Mouse (Mus musculus) natural killer cell, adult 2 months (primary cell): ENCODE results near the gene Chsy1.

Experiments
- DNase-seq, 2 experiments: peaks; one replicate each; pipeline ENCODE4 v3.0.0; 2022; ENCODE audit warnings: low spot score in 2 of 2

Chsy1 gene

DNA sequence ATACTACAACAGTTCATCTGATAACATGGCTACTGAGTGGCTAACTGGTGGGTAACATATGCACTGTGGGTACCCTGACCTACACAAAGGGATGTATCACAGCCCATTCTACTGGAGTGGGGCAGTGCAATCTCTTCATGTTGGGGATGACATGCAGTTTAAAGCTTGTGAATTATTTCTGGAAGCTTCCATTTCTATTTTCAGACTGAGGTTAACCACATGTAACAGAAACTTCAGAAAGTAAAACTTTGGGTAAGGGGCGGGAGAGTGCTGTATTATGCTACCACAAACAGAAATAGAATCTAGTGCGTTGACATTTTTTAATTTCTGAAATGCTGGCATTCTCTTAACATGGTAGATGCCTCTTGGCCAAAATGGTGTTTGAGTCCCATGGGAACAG is 100.6 kb downstream of the Chsy1 start:
- DNase-seq: no peak

DNA sequence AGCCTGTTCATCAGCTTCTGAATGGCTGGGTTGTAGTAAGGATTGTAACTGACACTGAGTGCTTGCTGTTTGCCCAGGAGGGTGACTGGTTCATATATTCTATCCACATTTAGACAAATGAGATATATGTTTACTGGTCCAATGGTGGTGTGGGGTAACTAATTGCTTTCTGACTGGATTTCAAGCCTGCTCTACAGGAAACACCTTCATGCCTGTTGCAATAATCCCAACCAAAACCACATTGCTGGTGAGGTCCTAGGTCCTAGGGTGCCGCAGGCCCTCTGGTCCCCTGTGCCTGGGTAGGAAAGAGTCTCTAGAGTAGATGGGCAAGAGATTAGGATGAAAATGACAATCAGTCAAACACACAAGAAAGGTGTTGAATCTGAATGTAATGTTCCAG is 103.6 kb downstream of the Chsy1 start:
- DNase-seq: no peak

DNA sequence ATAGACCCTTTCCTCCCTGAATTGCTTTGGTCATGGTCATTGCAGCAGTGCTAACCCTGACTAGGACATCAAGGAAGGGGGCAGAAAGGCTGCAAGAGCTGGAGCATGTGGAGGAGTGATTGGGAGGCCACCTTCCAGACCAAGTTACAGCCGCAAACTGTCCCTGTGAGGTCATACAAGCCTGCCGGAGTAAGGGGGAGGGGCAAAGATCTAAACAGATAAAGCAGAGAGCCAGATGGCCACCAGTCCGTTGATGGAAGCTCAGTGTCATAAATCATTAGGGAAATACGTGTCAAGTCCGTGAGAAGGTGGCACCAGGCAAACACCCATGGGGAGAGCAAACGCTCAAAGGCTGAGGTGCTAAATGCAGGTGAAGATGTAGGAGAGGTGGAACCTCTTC is 105.2 kb downstream of the Chsy1 start:
- DNase-seq: peak; percentile 51 to 78

DNA sequence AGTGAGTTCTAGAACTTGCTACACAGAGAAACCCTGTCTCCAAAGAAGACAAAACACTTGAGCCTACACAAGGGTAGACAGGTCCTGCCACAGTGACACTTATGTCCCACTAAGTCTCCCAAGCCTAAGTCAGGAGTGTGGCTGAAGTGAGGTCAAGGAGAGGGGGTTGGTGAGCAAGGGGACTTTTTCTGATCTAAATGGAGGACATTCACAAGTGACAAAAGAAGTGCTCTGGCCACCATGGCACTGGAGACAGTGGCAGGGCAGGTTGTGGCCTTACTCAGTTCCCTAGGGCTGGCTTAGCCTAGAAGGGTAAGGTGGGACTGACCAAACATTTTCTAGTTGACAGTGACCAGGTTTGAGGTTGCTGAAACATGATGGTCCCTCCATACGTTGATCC is 106.6 kb downstream of the Chsy1 start:
- no peak for DNase-seq

DNA sequence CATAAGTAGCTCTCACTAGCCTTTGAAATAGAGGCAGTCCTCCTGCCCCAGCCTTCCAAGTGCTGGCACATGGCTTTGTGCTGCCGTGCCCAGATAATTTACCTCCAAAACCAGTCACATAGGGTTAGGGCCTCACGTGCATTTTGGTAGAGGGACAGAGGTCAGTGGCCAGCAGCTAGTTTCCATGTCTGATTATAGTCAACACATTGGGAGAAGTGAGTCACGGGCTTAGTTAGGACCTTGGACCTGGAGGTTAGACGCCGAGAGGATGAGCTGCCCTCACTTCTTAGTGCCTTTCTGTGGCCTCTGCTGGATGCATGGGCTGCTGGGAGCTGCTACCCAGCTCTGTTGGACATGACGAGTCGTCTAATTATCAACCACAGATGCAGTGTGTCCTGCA is 107.7 kb downstream of the Chsy1 start:
- no peak for DNase-seq

DNA sequence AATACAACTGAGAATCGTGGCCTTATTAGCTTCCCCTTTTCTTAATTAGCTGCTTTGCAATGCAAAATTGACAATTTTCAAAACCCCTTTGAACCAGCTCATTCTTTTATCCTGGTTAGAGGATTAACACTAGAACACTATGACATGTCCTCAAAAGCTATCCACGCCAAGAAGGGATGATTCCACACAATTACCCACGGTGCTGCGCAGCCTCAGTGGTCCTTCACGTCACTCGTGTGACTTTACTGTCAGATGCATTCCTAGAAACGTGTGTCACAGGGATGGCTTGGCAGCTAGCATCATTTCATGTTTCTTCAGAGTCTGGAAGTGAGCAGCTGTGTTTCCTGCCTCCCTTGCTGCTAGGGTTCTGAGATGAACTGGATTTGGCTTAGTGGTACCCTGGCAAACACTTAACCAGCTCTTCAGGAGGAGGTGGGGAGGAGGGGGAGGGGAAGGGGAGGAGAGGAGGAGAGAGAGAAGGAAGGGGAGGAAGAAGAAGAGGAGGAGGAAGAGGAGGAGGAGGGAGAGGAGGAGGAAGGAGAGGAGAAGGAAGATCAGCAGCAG is 108.3 kb downstream of the Chsy1 start:
- DNase-seq: no peak

DNA sequence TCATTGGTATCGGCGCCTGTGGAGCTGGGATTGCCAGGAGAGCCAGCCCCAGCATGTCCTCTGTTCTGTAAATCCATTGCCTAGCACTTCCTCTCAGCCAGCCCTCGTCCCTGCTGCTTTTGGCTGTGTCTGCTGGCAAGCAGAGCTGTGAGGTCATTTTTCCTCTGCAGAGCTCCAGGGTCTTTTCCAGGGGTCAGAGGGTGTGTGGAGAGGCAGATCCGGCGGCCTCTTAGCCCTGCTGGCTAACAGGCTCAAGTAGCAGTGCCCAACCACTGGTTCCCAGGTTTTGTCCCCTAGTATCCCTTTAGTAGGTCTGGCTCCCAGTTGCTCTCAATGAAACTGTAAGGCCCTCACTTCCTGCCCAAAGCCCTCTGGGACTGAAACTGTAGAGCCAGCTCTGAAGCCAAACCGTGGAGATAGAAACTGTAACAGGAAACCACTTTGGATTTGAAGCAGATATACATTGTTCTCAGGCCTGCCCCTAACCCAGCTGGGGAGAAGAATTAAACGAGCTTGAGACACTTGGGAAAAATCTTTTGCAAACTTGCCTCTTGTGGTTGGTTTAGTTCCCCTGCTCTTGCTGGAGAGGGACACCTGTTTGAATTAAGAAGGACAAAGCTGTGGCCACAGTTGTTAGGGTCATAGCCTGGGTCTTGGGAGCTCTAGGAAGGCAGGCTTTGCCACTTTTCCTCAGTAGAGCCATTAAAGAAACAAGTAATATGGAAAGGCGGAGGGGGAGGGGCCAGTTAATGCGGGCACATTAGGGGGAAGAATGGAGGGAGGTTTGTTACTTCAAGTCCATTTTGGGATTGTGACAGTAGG is 109.1 kb downstream of the Chsy1 start:
- DNase-seq: no peak

DNA sequence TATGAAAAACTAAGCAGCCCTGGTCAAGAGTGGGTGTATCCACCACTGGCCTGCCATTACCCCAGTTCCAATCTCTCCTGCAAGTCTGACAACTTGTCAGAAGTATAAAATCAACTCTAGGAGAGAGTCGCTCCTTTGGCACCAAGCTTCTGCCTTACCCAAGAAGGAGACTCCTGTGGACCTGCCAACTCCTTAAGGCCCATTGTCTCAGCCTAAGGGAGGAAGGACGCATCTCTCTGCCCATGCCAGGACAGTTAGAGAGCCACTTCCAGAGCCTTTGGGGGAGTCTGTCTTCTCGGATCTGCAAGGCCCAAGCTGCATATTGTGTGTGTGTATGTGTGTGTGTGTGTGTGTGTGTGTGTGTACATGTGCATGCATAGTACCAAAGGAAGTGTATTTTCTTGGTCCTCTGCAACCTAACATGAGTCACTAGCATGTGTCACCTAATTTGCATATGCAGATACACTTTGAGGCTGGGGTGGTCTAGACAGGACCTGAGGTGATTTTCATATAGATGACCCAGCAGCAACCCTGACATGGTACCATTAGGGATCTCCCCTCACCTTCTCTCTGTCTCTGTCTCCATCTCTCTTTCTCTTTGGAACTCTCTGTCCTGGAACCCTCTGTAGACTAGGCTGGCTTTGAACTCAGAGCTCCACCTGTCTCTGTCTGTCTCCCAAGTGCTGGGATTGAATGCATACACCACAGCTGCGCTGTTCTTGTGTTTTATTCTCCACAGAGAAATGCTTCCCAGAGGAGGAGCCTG is 109.9 kb downstream of the Chsy1 start:
- DNase-seq: peak in 1 of 2 experiments; percentile 43

DNA sequence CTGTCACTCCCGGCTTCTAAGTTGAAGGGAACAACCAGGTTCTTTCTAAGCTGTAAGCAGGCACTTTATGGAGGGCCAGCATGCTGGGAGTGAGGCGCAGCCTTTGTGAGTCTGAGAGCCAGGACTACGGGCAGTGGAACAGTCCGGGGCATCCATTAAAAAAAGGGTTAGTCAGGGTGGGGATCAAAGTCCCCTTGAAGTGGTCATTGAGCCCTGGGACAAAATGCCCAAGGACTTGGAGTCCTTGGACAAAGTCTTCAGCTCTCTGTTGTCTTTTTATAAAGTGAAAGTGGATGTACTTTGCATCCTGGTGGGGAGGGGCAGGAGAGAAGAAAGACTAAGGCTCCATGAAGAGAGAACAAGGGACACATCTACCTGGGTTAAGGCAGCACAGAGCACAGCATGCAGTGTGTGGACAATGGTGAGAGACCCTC is 110.5 kb downstream of the Chsy1 start:
- no peak for DNase-seq

DNA sequence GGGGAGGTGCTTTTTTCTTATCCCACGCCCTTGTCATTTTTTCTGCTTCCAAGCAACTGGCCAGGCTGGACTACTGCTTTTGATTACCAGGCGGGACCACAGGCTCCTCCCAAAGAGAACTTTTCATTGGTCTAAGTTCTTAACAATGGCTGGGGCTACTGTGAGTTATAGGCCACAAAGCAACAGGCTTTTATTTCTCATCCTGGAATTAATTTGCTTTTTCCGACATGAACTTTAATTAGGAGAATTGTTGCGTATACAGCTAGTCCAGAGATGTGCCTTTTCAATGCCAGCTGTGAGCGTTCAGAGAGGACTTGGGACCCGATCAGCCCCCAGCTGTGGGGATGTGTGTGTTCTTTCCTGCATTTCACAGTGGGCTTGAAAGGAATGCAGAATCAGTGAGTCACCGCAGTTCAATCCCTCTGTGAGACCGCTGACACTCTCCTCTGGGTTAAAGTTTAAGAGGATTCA is 113.3 kb downstream of the Chsy1 start:
- DNase-seq: no peak
